Mouse (Mus musculus) embryo, embryonic 10.5 days (tissue): Measurements from ENCODE around the gene Nodal.
A peak's percentile ranks its signal among the peaks of the same experiment; 100 is the strongest.

Source experiments
- DNase-seq: peaks from one replicate; pipeline ENCODE4 v3.0.0-alpha.2; 2015; ENCODE audit warnings: low spot score

Gene Nodal

DNA sequence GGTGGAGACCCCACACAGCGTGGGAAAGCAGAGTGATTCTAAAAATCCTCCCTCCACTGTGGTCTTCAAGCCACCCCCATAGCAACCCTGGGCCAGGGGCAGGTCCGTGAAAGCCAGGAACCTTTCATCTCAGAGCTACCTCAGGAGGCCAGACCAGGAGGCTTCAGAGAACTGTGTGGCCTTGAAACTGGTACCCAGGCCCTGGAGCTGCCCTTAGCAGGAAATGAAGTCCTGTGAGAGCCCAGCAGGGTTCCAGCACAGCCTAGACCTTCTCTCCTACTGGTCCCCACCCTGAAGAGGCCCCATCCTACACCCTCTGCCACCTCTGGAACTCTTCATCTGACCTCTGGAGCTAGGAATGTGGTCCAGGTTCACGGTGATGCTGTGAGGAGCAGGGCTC lies 19.6 kb upstream of the Nodal start:
- no peak for DNase-seq

DNA sequence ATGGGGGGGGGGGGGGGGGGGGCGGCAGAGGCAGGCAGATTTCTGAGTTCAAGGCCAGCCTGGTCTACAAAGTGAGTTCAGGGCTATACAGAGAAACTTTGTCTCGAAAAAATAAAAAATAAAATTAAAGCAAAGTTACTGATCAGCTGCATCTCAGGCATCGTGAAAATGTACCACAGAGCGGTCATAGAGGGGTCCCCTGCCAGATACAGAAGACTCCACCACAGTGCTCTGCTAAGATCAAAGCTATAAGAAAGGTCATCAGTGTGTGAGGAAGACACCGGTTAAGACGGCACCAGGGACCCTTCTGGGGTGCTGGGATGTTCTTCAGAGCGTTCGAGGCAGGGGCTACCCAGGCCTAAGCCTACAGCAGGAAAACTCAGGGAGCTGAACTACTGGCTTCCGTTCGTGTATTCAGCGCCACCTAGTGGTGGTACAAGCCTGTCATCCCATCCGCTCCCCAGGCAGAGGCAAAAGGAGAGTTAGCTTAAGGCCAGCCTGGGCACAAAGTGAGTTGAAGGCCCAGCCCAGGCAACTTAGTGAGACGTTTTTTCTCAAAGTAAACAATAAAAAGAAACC lies 18.5 kb upstream of the Nodal start:
- DNase-seq, result peak; percentile 93

- no peak for DNase-seq
Observed at GRCm38 (mm10) chr10:61400407-61400806, 17.4 kb upstream of the Nodal start.

- no peak for DNase-seq
Observed at GRCm38 (mm10) chr10:61402480-61402879, 15.3 kb upstream of the Nodal start.

DNA sequence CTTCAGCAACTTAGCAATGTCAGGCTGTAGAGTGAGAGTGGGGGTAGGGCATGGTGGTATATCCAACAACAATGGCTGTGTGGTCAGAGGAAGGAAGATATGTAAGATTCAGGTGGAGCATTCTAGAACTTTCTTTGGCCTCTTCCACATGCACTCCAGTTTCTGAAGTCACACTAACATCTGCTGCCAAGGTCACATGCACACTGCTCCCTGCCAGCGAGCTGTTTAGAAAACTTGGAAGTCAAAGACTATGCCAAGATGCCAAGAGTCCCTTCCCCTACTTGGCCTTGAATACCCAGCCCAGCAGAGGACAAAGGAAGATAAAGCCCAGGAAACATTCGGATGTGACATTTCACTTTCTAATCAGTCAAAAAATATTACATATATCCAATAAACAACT lies 14.9 kb upstream of the Nodal start:
- no peak for DNase-seq

GRCm38 (mm10) chr10:61405958-61406357 lies 11.8 kb upstream of the Nodal start:
- no peak for DNase-seq

GRCm38 (mm10) chr10:61409776-61410175 lies 8.0 kb upstream of the Nodal start:
- no peak for DNase-seq

DNA sequence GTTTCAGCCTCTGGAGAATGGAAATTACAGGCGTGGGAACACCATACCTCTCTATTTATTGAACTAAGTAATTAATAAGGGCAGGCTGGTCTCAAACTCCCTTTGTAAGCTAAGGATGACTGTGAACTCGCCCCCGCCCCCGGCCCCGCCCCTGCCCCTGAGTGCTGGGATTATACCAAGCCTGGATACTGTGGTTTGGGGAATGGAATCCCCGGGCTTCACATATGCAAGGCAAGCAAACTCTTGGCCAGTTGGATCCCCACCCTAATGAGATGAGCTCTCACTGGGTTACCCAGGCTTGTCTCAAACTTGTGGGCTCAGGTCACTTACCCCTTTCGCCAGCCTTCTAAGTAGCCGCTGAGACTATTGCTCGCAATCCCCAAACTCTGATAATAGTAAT lies 7.6 kb upstream of the Nodal start:
- DNase-seq, result no peak

GRCm38 (mm10) chr10:61412910-61413625 lies 4.7 kb upstream of the Nodal start:
- DNase-seq, result no peak

DNA sequence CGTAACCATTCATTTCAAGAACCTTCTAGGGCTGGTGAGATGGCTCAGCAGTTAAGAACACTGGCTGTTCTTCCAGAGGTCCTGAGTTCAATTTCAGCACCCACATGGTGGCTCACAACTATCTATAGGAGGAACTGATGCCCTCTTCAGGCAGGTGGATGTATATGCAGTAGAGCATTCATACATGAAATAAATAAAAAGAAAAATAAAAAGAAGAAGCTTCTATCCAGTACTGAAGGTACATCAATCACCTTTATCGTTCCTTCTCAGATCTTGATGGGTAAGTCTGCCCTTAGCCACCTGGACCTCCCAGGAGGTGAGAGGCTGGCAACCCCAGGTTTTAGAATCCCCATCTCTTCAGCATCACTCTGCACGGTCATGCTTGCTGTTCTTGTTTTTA lies 2.5 kb upstream of the Nodal start:
- no peak for DNase-seq

GRCm38 (mm10) chr10:61415890-61416289 lies 1.9 kb upstream of the Nodal start:
- no peak for DNase-seq

- DNase-seq, result no peak
Observed at GRCm38 (mm10) chr10:61416561-61416960, 1.2 kb upstream of the Nodal start.

- no peak for DNase-seq
Observed at GRCm38 (mm10) chr10:61417046-61417445, 726 bp upstream of the Nodal start.

GRCm38 (mm10) chr10:61418131-61418900 lies 544 bp downstream of the Nodal start:
- peak; percentile 58 for DNase-seq

GRCm38 (mm10) chr10:61419146-61419545 lies 1.4 kb downstream of the Nodal start:
- peak; percentile 58 for DNase-seq

DNA sequence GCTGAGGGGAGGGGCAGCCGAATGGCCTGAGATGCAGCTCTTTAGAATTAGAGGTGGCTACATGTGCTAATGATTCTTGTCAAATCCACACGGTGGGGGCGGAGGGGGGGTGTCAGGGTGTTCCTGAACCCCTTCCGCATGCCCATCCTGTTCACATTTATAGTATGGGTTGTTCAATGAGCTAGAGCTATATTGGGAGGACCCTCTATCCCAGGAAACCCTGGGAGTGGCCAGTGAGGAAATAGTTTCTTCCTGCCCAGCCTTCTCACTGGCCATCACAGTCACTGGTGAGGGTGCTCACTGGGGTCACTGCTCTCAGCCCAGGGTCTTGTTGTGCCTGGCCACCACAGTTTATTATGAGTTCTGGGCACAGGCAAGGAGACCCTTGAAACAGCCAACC lies 2.2 kb downstream of the Nodal start:
- no peak for DNase-seq

- no peak for DNase-seq
Observed at GRCm38 (mm10) chr10:61422861-61423260, 5.1 kb downstream of the Nodal start.

- no peak for DNase-seq
Observed at GRCm38 (mm10) chr10:61423289-61423688, 5.5 kb downstream of the Nodal start.

DNA sequence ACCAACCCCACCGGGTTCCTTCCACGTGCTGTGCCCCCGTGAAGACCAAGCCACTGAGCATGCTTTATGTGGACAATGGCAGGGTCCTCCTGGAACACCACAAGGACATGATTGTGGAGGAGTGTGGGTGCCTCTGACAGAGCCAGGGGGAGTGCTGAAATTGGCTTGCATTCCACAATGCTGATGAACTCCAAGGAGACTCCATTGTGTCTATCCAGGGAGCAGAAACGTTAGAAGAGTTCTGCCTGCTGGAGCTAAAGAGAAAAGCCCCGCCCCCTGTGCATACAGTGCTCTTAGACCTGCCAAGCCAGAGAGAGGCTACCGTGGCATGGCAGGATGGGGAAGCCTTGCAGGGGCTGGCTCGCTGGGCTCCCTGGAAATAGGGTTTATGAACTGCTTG lies 6.7 kb downstream of the Nodal start:
- DNase-seq, result no peak

GRCm38 (mm10) chr10:61425047-61425446 lies 7.3 kb downstream of the Nodal start:
- no peak for DNase-seq

- no peak for DNase-seq
Observed at GRCm38 (mm10) chr10:61426251-61426757, 8.5 kb downstream of the Nodal start.

DNA sequence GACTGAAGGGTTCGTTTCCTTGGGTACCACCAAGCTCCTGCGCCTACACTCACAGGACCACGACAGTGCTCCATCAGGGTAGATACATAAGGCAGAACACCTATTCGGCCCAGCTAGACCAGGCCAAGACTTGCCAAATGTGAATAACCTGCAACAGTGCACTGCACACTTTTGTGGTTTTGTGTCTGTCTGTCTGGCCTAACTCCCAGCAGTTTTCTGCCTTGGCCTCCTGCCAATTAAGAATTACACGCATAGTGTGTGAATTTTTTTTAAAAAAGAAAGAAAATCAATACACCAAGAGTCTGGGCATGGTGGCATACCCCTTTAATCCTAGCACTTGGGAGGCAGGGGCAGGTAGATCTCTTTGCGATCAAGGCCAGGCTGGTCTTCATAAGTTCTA lies 10.2 kb downstream of the Nodal start:
- no peak for DNase-seq

- DNase-seq, result no peak
Observed at GRCm38 (mm10) chr10:61428416-61428815, 10.6 kb downstream of the Nodal start.
